Mouse (Mus musculus) right cerebral cortex, postnatal 4 days (tissue): ENCODE data around the gene Robo1.

Source experiments
- DNase-seq: peaks from one replicate; pipeline ENCODE4 v3.0.0-alpha.2; 2022

The Robo1 gene

GRCm38 (mm10) chr16:72686480-72687053 lies 378.5 kb downstream of the Robo1 start:
- DNase-seq: no peak

- no peak for DNase-seq
These were observed 379.5 kb downstream of the Robo1 start for GRCm38 (mm10) chr16:72687651-72688050.

GRCm38 (mm10) chr16:72688185-72688681 lies 380.1 kb downstream of the Robo1 start:
- no peak for DNase-seq

DNA sequence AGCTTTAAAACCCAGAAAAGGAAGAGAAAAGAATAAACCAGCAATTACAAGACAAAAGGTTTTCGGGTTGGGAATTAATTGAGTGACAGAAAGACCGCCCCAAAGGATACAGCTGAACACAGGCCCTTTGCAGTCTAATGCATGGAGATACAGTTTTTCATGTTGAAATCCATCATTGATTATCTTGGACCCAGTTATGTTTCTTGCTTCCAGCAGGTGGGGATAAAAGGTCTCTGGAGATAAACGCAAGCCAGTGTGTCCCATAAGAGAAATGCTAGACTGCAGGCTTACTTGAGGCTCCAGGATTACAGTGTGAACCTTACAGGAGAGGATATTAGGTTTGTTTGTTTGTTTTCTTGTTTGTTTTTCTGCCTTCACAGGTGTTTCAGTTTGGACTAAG lies 383.8 kb downstream of the Robo1 start:
- DNase-seq: no peak

DNA sequence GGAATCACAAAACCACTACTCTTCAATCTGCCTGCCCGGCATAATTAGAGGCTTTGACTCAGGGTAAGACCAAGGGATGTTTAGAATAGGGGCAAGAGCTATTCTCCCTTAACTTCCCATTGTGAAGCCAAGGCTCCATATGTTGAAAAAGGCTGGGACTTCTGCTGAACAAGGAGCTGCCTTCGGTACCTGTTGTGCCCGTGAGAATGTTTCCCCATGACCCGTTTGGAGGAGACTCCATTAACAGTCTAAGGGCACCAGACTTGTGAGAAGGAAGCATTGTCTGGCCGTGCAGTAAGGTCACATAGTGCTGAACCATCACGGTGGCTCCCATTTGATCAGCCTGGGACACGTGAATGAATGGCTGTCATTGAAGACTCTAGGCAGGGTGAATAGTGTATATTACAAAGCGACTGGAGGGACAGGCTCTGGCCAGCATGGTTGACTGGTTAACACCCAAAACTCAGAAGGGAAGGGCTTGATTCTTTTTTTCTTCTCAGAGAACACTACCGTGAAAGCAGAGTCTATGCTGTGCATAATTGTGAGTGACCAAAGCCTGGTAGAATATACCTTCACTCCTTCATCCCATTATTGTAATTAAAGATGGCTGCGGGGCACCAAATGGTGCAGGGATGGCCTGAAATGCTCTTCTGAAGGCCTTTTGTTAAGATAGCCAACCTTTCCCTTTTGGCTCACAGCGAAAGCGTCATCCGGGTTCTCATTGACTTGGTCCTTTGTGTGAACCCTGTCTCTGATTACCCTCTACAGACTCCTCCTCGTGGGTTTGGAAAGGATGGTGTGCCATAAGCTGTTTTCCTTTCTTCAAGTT lies 385.6 kb downstream of the Robo1 start:
- no peak for DNase-seq

DNA sequence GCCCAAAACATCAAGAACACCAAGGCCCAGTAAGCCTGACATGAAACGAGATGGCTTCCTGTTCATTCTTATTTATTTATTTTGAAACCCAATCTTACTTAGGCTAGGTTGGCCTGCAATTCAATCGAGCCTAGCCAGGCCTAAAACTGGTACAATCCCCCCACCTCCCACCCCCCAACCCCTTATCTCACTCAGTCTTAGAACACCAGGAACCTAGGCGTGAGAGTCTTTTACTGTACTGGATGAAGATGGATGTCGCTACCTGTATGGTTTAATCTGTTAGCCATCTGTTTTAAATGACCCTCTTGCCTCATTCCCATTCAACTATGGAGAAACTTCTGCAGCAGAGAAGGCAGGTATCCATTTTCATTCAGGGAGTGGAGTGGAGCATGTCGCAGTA lies 386.7 kb downstream of the Robo1 start:
- DNase-seq: no peak

GRCm38 (mm10) chr16:72699238-72700006 lies 391.3 kb downstream of the Robo1 start:
- DNase-seq: no peak

GRCm38 (mm10) chr16:72700297-72700696 lies 392.2 kb downstream of the Robo1 start:
- DNase-seq: no peak

DNA sequence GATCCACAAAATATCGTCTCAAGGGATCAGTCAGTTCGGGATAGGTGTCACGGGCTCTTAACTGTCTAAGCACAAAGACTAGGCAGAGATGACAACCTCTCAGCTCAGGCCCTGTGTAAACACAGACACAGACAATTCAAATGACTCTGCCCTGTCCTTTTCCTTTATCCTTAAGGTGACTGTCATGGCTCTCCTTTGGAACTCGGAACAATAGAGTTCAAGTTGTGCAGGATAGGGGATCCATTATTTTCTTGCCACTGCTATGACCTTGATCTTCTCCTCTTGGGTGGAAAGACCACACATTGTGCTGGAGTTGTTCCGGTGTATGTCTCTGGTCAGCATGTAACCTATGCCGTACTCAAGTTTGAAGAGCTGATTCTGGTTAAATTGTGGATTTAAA lies 395.4 kb downstream of the Robo1 start:
- no peak for DNase-seq

DNA sequence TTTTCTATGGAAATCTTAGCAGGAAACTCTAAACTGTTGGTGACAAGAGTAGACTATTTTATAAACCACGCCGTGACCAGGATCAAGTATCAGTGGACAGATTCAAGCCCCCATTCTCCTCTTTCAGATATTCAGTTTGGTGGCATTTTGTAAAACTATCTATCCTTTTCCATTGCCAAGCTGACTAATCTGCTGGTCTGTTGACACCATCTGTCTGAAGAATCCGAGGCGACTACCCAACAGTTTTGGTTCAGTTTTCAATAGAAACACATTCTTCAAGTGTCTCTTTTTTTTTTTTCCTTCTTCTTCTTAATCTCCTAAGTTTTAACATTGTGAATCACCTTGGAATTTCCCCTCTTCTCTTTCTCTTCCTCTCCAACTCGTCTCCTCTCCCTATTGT lies 397.7 kb downstream of the Robo1 start:
- DNase-seq: no peak

DNA sequence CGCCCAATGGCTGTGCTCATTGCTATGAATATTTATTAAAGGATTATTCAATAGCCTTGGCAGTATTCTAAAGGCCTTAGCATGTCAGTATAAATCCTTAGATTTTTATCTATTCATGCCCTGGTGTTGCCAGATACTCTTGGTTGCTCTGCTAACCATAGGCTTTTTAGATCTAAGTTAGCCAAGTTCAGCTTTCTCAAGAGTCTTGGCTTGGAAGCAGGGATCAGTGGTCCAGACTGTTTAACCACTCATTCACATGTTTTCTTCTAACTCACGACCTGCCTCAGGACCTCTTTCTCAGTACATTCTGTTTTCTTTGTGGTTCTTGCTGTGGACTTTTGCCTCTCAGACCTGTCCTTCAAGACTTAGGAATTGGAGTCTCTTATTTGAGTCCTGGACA lies 400.4 kb downstream of the Robo1 start:
- no peak for DNase-seq

- DNase-seq: no peak
These were observed 409.2 kb downstream of the Robo1 start for GRCm38 (mm10) chr16:72717118-72717802.

GRCm38 (mm10) chr16:72719063-72719462 lies 411.0 kb downstream of the Robo1 start:
- no peak for DNase-seq

- no peak for DNase-seq
These were observed 412.9 kb downstream of the Robo1 start for GRCm38 (mm10) chr16:72720979-72721378.

- DNase-seq: no peak
These were observed 413.8 kb downstream of the Robo1 start for GRCm38 (mm10) chr16:72721713-72722481.

DNA sequence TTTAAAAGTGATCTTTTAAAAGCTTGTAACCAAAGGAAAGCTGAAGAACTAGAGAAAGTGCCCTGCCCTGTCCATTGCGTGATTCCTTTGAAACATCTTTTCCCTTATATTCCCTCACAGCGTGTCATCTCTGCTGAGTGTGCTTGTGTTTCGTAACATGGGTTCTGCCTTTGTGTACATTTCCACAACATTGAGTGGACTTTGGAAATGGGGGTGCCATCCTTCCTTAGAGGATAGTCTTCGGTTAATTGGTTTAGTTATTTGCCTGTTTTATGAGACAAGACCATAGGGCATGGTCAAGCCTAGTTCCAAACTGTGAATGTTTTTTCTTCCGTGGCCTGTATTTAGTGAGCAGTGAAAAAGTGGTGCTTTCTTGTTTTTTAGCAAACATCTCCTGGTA lies 426.1 kb downstream of the Robo1 start:
- DNase-seq: no peak

GRCm38 (mm10) chr16:72735175-72735574 lies 427.1 kb downstream of the Robo1 start:
- DNase-seq: no peak

GRCm38 (mm10) chr16:72735588-72735987 lies 427.5 kb downstream of the Robo1 start:
- no peak for DNase-seq

DNA sequence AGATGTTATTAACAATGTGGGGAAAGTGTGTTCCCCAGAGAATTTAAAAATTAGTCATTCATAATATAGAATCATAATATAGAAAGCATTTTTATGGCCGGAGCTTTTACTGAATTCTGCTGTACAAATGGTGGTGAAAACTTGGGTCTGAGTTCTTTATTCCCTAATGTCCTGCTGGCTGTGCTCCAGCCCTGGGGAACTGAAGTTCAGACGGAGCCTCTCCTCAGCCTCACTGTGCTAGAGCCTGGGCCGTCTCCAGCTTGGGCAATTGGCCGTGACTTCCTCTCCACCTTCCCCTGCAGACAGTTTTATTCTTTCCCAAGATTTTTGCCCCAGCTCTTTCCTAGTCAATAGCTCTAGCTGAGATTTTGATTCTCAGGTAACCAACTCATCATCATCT lies 429.0 kb downstream of the Robo1 start:
- DNase-seq: peak; percentile 20

DNA sequence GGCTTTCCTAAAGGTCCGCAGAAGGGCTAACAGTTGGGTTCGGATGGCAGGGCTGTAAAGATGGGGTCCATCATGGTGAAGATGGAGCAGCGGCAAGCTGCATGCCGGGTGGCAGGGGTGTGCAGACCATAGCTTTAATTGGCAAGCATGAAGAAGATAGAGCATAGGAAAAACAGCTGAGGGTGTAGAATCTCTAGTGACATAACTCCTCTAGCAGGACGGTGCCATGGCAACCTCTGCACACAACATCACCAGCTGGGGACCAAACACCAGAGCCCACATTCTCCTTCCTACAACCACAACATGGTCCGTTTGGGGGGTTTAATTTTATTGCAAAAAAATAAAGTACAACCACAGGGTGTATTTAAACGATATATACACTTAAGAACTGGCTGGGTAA lies 432.1 kb downstream of the Robo1 start:
- no peak for DNase-seq

- no peak for DNase-seq
These were observed 439.6 kb downstream of the Robo1 start for GRCm38 (mm10) chr16:72747696-72748095.
